8 mouse cellular contexts compared by ENCODE assay signal in genomic region chr15:89175411-89176155, GRCm38 (mm10). TPM values are rescaled to one million over a fixed set of nuclear protein-coding genes. Genes with fewer than 3 reads are reported as not detected.
DNase-seq lines count a peak whose midpoint lies in the region; ATAC-seq lines count a peak whose summit lies in the region.
"Had no signal": no experiment of that assay in that cellular context is flagged by ENCODE, and none has a peak within 500 bp of the region (broad histone marks: within the 10 kb centered on the region; RNA-seq: fewer than 3 reads in every experiment).

No protein-coding gene starts in this region.

- H3K9ac ChIP-seq in heart, embryonic 15.5 days, result no peak overlapping the region
- peak overlapping the region; percentile 26; the same call in 1 of the 2 replicates for H3K9ac ChIP-seq in lung, embryonic 16.5 days (ENCODE audit: low read length)
- no peak overlapping the region for H3K9ac ChIP-seq in embryonic facial prominence, embryonic 15.5 days
- no peak overlapping the region for H3K9ac ChIP-seq in stomach, embryonic 15.5 days

- H3K9me3 ChIP-seq in heart, embryonic 15.5 days (replicated peaks), result no peaks in the 10 kb centered on the region
- H3K9me3 ChIP-seq in lung, embryonic 16.5 days (ENCODE audit: control insufficient read depth, low read length), result no peaks in the 10 kb centered on the region
- no peaks in the 10 kb centered on the region for H3K9me3 ChIP-seq in embryonic facial prominence, embryonic 15.5 days (replicated peaks)
- no peaks in the 10 kb centered on the region for H3K9me3 ChIP-seq in stomach, embryonic 15.5 days

- no peak for ATAC-seq in heart, embryonic 15.5 days (replicated peaks; ENCODE audit: insufficient number of reproducible peaks, insufficient read depth, low FRiP score, low read depth)
- no peak for ATAC-seq in lung, embryonic 16.5 days (ENCODE audit: low read depth)
- ATAC-seq in embryonic facial prominence, embryonic 15.5 days (ENCODE audit: insufficient number of reproducible peaks, low FRiP score, low TSS enrichment, low read depth), result no peak
- ATAC-seq in stomach, embryonic 15.5 days (ENCODE audit: insufficient read depth, low FRiP score, low read depth), result no peak

- no peak overlapping the region for H3K4me3 ChIP-seq in heart, embryonic 15.5 days
- H3K4me3 ChIP-seq in lung, embryonic 16.5 days (ENCODE audit: low read length), result no peak overlapping the region
- H3K4me3 ChIP-seq in embryonic facial prominence, embryonic 15.5 days (replicated peaks), result no peak overlapping the region
- H3K4me3 ChIP-seq in stomach, embryonic 15.5 days (replicated peaks), result no peak overlapping the region

- H3K4me1 ChIP-seq in heart, embryonic 15.5 days (replicated peaks), result peaks cover 92% of the 10 kb centered on the region
- peaks cover 76% of the 10 kb centered on the region for H3K4me1 ChIP-seq in lung, embryonic 16.5 days (replicated peaks; ENCODE audit: control insufficient read depth, insufficient read depth, low read length)
- peaks cover 92% of the 10 kb centered on the region for H3K4me1 ChIP-seq in embryonic facial prominence, embryonic 15.5 days
- H3K4me1 ChIP-seq in stomach, embryonic 15.5 days, result peaks cover 89% of the 10 kb centered on the region

- H3K27ac ChIP-seq in heart, embryonic 15.5 days, result peak overlapping the region; percentile 33; the same call in 1 of the 2 replicates
- H3K27ac ChIP-seq in lung, embryonic 16.5 days (ENCODE audit: low read length), result peak overlapping the region; percentile 79
- H3K27ac ChIP-seq in embryonic facial prominence, embryonic 15.5 days (replicated peaks), result peak overlapping the region; percentile 74
- peak overlapping the region; percentile 38 for H3K27ac ChIP-seq in stomach, embryonic 15.5 days

- WGBS in heart, embryonic 15.5 days, result 58% methylated on average over 13 of the region's 13 CpGs
- 37% methylated on average over 13 of the region's 13 CpGs for WGBS in lung, embryonic 16.5 days
- 64% methylated on average over 13 of the region's 13 CpGs for WGBS in embryonic facial prominence, embryonic 15.5 days
- 66% methylated on average over 13 of the region's 13 CpGs for WGBS in stomach, embryonic 15.5 days

- no peak for DNase-seq in heart, adult 11 months
- DNase-seq in lung, postnatal 36 days, result no peak
- no peak for DNase-seq in adrenal gland, postnatal 14 days

- H3K27me3 ChIP-seq in heart, embryonic 15.5 days, result no peaks in the 10 kb centered on the region
- no peaks in the 10 kb centered on the region for H3K27me3 ChIP-seq in lung, embryonic 16.5 days (ENCODE audit: control insufficient read depth, insufficient read depth, low read depth, low read length)
- no peaks in the 10 kb centered on the region for H3K27me3 ChIP-seq in embryonic facial prominence, embryonic 15.5 days
- no peaks in the 10 kb centered on the region for H3K27me3 ChIP-seq in stomach, embryonic 15.5 days (replicated peaks)

- H3K36me3 ChIP-seq in heart, embryonic 15.5 days, result no peaks in the 10 kb centered on the region
- H3K36me3 ChIP-seq in lung, embryonic 16.5 days (ENCODE audit: control insufficient read depth, insufficient read depth, low read length), result no peaks in the 10 kb centered on the region
- H3K36me3 ChIP-seq in embryonic facial prominence, embryonic 15.5 days, result no peaks in the 10 kb centered on the region
- no peaks in the 10 kb centered on the region for H3K36me3 ChIP-seq in stomach, embryonic 15.5 days

- H3K4me2 ChIP-seq in heart, embryonic 15.5 days, result no peak overlapping the region
- H3K4me2 ChIP-seq in lung, embryonic 16.5 days (ENCODE audit: low read depth, low read length), result peak overlapping the region; percentile 16
- no peak overlapping the region for H3K4me2 ChIP-seq in embryonic facial prominence, embryonic 15.5 days (replicated peaks)
- H3K4me2 ChIP-seq in stomach, embryonic 15.5 days, result peak overlapping the region; percentile 11; the same call in 1 of the 2 replicates

RNA-seq across cellular contexts. Expression of gene Plxnb2, which starts 5.0 kb away (rescaled TPM):
- 76.5 and 109 TPM in 2 replicates for polyA plus RNA-seq in heart, embryonic 15.5 days (2015; fragmentation: Nextera tagmentation; extraction: Ambion mirVana)
- 134 and 139 TPM in 2 replicates for polyA plus RNA-seq in lung, embryonic 16.5 days (2015; fragmentation: Nextera tagmentation; extraction: Ambion mirVana)
- 157 and 161 TPM in 2 replicates for polyA plus RNA-seq in embryonic facial prominence, embryonic 15.5 days (2015; fragmentation: Nextera tagmentation; extraction: Ambion mirVana)
- polyA plus RNA-seq in stomach, embryonic 15.5 days (2015; fragmentation: Nextera tagmentation; extraction: Ambion mirVana), result 128 and 129 TPM in 2 replicates
- total RNA-seq in adrenal gland, postnatal 14 days (2021), result 83.2 and 110 TPM in 2 replicates

RNA-seq across cellular contexts. Expression of gene Dennd6b, which starts 20.7 kb away (rescaled TPM):
- polyA plus RNA-seq in heart, embryonic 15.5 days (2015; fragmentation: Nextera tagmentation; extraction: Ambion mirVana), result 15.3 and 18.2 TPM in 2 replicates
- polyA plus RNA-seq in lung, embryonic 16.5 days (2015; fragmentation: Nextera tagmentation; extraction: Ambion mirVana), result 12.2 and 12.5 TPM in 2 replicates
- 16.3 and 16.7 TPM in 2 replicates for polyA plus RNA-seq in embryonic facial prominence, embryonic 15.5 days (2015; fragmentation: Nextera tagmentation; extraction: Ambion mirVana)
- polyA plus RNA-seq in stomach, embryonic 15.5 days (2015; fragmentation: Nextera tagmentation; extraction: Ambion mirVana), result 12.5 and 14.9 TPM in 2 replicates
- 5.0 and 6.2 TPM in 2 replicates for total RNA-seq in adrenal gland, postnatal 14 days (2021)

RNA-seq across cellular contexts. Expression of gene Mapk11, which starts 26.2 kb away (rescaled TPM):
- polyA plus RNA-seq in heart, embryonic 15.5 days (2015; fragmentation: Nextera tagmentation; extraction: Ambion mirVana), result 3.1 and 4.1 TPM in 2 replicates
- polyA plus RNA-seq in lung, embryonic 16.5 days (2015; fragmentation: Nextera tagmentation; extraction: Ambion mirVana), result 9.6 and 10.3 TPM in 2 replicates
- polyA plus RNA-seq in embryonic facial prominence, embryonic 15.5 days (2015; fragmentation: Nextera tagmentation; extraction: Ambion mirVana), result 10.7 and 12.7 TPM in 2 replicates
- 5.9 and 6.4 TPM in 2 replicates for polyA plus RNA-seq in stomach, embryonic 15.5 days (2015; fragmentation: Nextera tagmentation; extraction: Ambion mirVana)
- 5.3 and 6.4 TPM in 2 replicates for total RNA-seq in adrenal gland, postnatal 14 days (2021)
- total RNA-seq: granulocyte monocyte progenitor cell, adult 5-6 weeks had no signal

RNA-seq across cellular contexts. Expression of gene Mapk12, which starts 35.1 kb away (rescaled TPM):
- 16.0 and 19.1 TPM in 2 replicates for polyA plus RNA-seq in heart, embryonic 15.5 days (2015; fragmentation: Nextera tagmentation; extraction: Ambion mirVana)
- 12.2 and 13.9 TPM in 2 replicates for polyA plus RNA-seq in lung, embryonic 16.5 days (2015; fragmentation: Nextera tagmentation; extraction: Ambion mirVana)
- 9.4 and 11.2 TPM in 2 replicates for polyA plus RNA-seq in embryonic facial prominence, embryonic 15.5 days (2015; fragmentation: Nextera tagmentation; extraction: Ambion mirVana)
- polyA plus RNA-seq in stomach, embryonic 15.5 days (2015; fragmentation: Nextera tagmentation; extraction: Ambion mirVana), result 3.8 and 4.7 TPM in 2 replicates
- 8.6 and 9.6 TPM in 2 replicates for total RNA-seq in adrenal gland, postnatal 14 days (2021)

RNA-seq across cellular contexts. Expression of gene Ppp6r2, which starts 35.8 kb away (rescaled TPM):
- 18.6 and 22.7 TPM in 2 replicates for polyA plus RNA-seq in heart, embryonic 15.5 days (2015; fragmentation: Nextera tagmentation; extraction: Ambion mirVana)
- polyA plus RNA-seq in lung, embryonic 16.5 days (2015; fragmentation: Nextera tagmentation; extraction: Ambion mirVana), result 25.7 and 26.4 TPM in 2 replicates
- polyA plus RNA-seq in embryonic facial prominence, embryonic 15.5 days (2015; fragmentation: Nextera tagmentation; extraction: Ambion mirVana), result 33.3 and 35.8 TPM in 2 replicates
- 25.4 and 28.5 TPM in 2 replicates for polyA plus RNA-seq in stomach, embryonic 15.5 days (2015; fragmentation: Nextera tagmentation; extraction: Ambion mirVana)
- 41.1 and 52.4 TPM in 2 replicates for total RNA-seq in adrenal gland, postnatal 14 days (2021)

Comparison
In these comparisons a context has a peak if more than half of its experiments do, and no peak if none do; other contexts are left out.
1. H3K4me2 ChIP-seq: peak in lung, embryonic 16.5 days (single experiment) and stomach, embryonic 15.5 days (single experiment); none in heart, embryonic 15.5 days (single experiment) and embryonic facial prominence, embryonic 15.5 days (single experiment).
2. Peak in every context shown above with its lines, with median percentiles within 50 percentile points of each other: H3K27ac ChIP-seq.